Mouse (Mus musculus): Measurements from ENCODE around the gene Setd7. TPM values are rescaled to one million over a fixed set of nuclear protein-coding genes. Genes with fewer than 3 reads are reported as not detected.

Setd7 gene
- polyA plus RNA-seq, 1 experiment from 2014 or later, result 2.7 TPM

GRCm38 (mm10) chr3:51505465-51505864 lies 55.2 kb downstream of the Setd7 start:
- Histone ChIP-seq H3K36me3 (ENCODE audit: control insufficient read depth, insufficient read depth, low read length) (no peaks in the 10 kb centered on the region), H3K4me1 (ENCODE audit: control insufficient read depth, insufficient read depth, low read length) (no peaks in the 10 kb centered on the region), H3K4me2 (ENCODE audit: low read length) (no peak overlapping the region), H3K9me3 (replicated peaks; ENCODE audit: control insufficient read depth, low read length, poor library complexity, severe bottlenecking) (no peaks in the 10 kb centered on the region), H3K9ac (ENCODE audit: low read depth, low read length) (no peak overlapping the region), H3K4me3 (ENCODE audit: low read depth, low read length) (no peak overlapping the region), H3K27ac (ENCODE audit: low read length) (no peak overlapping the region), H3K27me3 (ENCODE audit: control insufficient read depth, insufficient read depth, low read depth, low read length) (no peaks in the 10 kb centered on the region)
- ATAC-seq, result no peak
- WGBS, result 62% methylated on average over 19 of the region's 19 CpGs

GRCm38 (mm10) chr3:51504385-51504952 lies 56.2 kb downstream of the Setd7 start:
- H3K4me3 ChIP-seq (ENCODE audit: low read depth, low read length), result no peak overlapping the region
- H3K36me3 ChIP-seq (ENCODE audit: control insufficient read depth, insufficient read depth, low read length), result no peaks in the 10 kb centered on the region
- no peak overlapping the region for H3K27ac ChIP-seq (ENCODE audit: low read length)
- no peaks in the 10 kb centered on the region for H3K27me3 ChIP-seq (ENCODE audit: control insufficient read depth, insufficient read depth, low read depth, low read length)
- WGBS, result 45% methylated on average over 11 of the region's 11 CpGs
- H3K9me3 ChIP-seq (replicated peaks; ENCODE audit: control insufficient read depth, low read length, poor library complexity, severe bottlenecking), result no peaks in the 10 kb centered on the region
- no peak overlapping the region for H3K9ac ChIP-seq (ENCODE audit: low read depth, low read length)
- H3K4me2 ChIP-seq (ENCODE audit: low read length), result no peak overlapping the region
- ATAC-seq, result no peak
- no peaks in the 10 kb centered on the region for H3K4me1 ChIP-seq (ENCODE audit: control insufficient read depth, insufficient read depth, low read length)

GRCm38 (mm10) chr3:51499876-51500275 lies 60.8 kb downstream of the Setd7 start:
- Histone ChIP-seq H3K4me3 (ENCODE audit: low read depth, low read length) (no peak overlapping the region), H3K4me2 (ENCODE audit: low read length) (no peak overlapping the region), H3K9ac (ENCODE audit: low read depth, low read length) (no peak overlapping the region), H3K27ac (ENCODE audit: low read length) (no peak overlapping the region), H3K36me3 (ENCODE audit: control insufficient read depth, insufficient read depth, low read length) (peaks cover 3% of the 10 kb centered on the region; the same call in 1 of the 2 replicates), H3K4me1 (ENCODE audit: control insufficient read depth, insufficient read depth, low read length) (no peaks in the 10 kb centered on the region), H3K9me3 (replicated peaks; ENCODE audit: control insufficient read depth, low read length, poor library complexity, severe bottlenecking) (no peaks in the 10 kb centered on the region), H3K27me3 (ENCODE audit: control insufficient read depth, insufficient read depth, low read depth, low read length) (no peaks in the 10 kb centered on the region)
- 95% methylated on average over 4 of the region's 4 CpGs for WGBS
- ATAC-seq, result no peak

- no peaks in the 10 kb centered on the region for H3K9me3 ChIP-seq (replicated peaks; ENCODE audit: control insufficient read depth, low read length, poor library complexity, severe bottlenecking)
These were observed 62.0 kb downstream of the Setd7 start for GRCm38 (mm10) chr3:51498659-51499058.

GRCm38 (mm10) chr3:51497978-51498377 lies 62.7 kb downstream of the Setd7 start:
- Histone ChIP-seq H3K27me3 (ENCODE audit: control insufficient read depth, insufficient read depth, low read depth, low read length) (no peaks in the 10 kb centered on the region), H3K36me3 (ENCODE audit: control insufficient read depth, insufficient read depth, low read length) (peaks cover 13% of the 10 kb centered on the region), H3K27ac (ENCODE audit: low read length) (no peak overlapping the region), H3K9ac (ENCODE audit: low read depth, low read length) (no peak overlapping the region), H3K4me3 (ENCODE audit: low read depth, low read length) (no peak overlapping the region), H3K4me1 (ENCODE audit: control insufficient read depth, insufficient read depth, low read length) (no peaks in the 10 kb centered on the region), H3K4me2 (ENCODE audit: low read length) (no peak overlapping the region), H3K9me3 (replicated peaks; ENCODE audit: control insufficient read depth, low read length, poor library complexity, severe bottlenecking) (no peaks in the 10 kb centered on the region)
- 100% methylated on average over 1 of the region's 1 CpGs for WGBS
- ATAC-seq, result no peak

More at GRCm38 (mm10) chr3:51498659-51499058, 62.0 kb downstream of the Setd7 start:
- Histone ChIP-seq H3K4me3 (ENCODE audit: low read depth, low read length) (no peak overlapping the region), H3K27me3 (ENCODE audit: control insufficient read depth, insufficient read depth, low read depth, low read length) (no peaks in the 10 kb centered on the region), H3K9ac (ENCODE audit: low read depth, low read length) (no peak overlapping the region), H3K4me1 (ENCODE audit: control insufficient read depth, insufficient read depth, low read length) (no peaks in the 10 kb centered on the region), H3K4me2 (ENCODE audit: low read length) (no peak overlapping the region), H3K27ac (ENCODE audit: low read length) (no peak overlapping the region), H3K36me3 (ENCODE audit: control insufficient read depth, insufficient read depth, low read length) (peaks cover 9% of the 10 kb centered on the region)
- WGBS, result 81% methylated on average over 5 of the region's 5 CpGs
- no peak for ATAC-seq

GRCm38 (mm10) chr3:51495646-51496045 lies 65.0 kb downstream of the Setd7 start:
- 94% methylated on average over 9 of the region's 9 CpGs for WGBS
- no peak for ATAC-seq
- no peaks in the 10 kb centered on the region for H3K4me1 ChIP-seq (ENCODE audit: control insufficient read depth, insufficient read depth, low read length)
- H3K4me3 ChIP-seq (ENCODE audit: low read depth, low read length), result no peak overlapping the region
- no peak overlapping the region for H3K9ac ChIP-seq (ENCODE audit: low read depth, low read length)
- no peak overlapping the region for H3K27ac ChIP-seq (ENCODE audit: low read length)
- H3K9me3 ChIP-seq (replicated peaks; ENCODE audit: control insufficient read depth, low read length, poor library complexity, severe bottlenecking), result no peaks in the 10 kb centered on the region
- H3K36me3 ChIP-seq (ENCODE audit: control insufficient read depth, insufficient read depth, low read length), result peaks cover 13% of the 10 kb centered on the region
- no peaks in the 10 kb centered on the region for H3K27me3 ChIP-seq (ENCODE audit: control insufficient read depth, insufficient read depth, low read depth, low read length)
- H3K4me2 ChIP-seq (ENCODE audit: low read length), result no peak overlapping the region

- no peak for ATAC-seq
- Histone ChIP-seq H3K4me3 (ENCODE audit: low read depth, low read length) (no peak overlapping the region), H3K36me3 (ENCODE audit: control insufficient read depth, insufficient read depth, low read length) (peaks cover 13% of the 10 kb centered on the region), H3K4me2 (ENCODE audit: low read length) (no peak overlapping the region), H3K9me3 (replicated peaks; ENCODE audit: control insufficient read depth, low read length, poor library complexity, severe bottlenecking) (no peaks in the 10 kb centered on the region), H3K4me1 (ENCODE audit: control insufficient read depth, insufficient read depth, low read length) (no peaks in the 10 kb centered on the region), H3K27me3 (ENCODE audit: control insufficient read depth, insufficient read depth, low read depth, low read length) (no peaks in the 10 kb centered on the region), H3K9ac (ENCODE audit: low read depth, low read length) (no peak overlapping the region), H3K27ac (ENCODE audit: low read length) (no peak overlapping the region)
- 89% methylated on average over 2 of the region's 2 CpGs for WGBS
These were observed 66.2 kb downstream of the Setd7 start for GRCm38 (mm10) chr3:51494466-51494865.

- ATAC-seq, result no peak
- no peaks in the 10 kb centered on the region for H3K27me3 ChIP-seq (ENCODE audit: control insufficient read depth, insufficient read depth, low read depth, low read length)
- no peaks in the 10 kb centered on the region for H3K4me1 ChIP-seq (ENCODE audit: control insufficient read depth, insufficient read depth, low read length)
- H3K4me2 ChIP-seq (ENCODE audit: low read length), result no peak overlapping the region
- no peaks in the 10 kb centered on the region for H3K9me3 ChIP-seq (replicated peaks; ENCODE audit: control insufficient read depth, low read length, poor library complexity, severe bottlenecking)
- H3K9ac ChIP-seq (ENCODE audit: low read depth, low read length), result no peak overlapping the region
- H3K36me3 ChIP-seq (ENCODE audit: control insufficient read depth, insufficient read depth, low read length), result peaks cover 13% of the 10 kb centered on the region
- H3K4me3 ChIP-seq (ENCODE audit: low read depth, low read length), result no peak overlapping the region
- 95% methylated on average over 13 of the region's 13 CpGs for WGBS
- no peak overlapping the region for H3K27ac ChIP-seq (ENCODE audit: low read length)
These were observed 67.3 kb downstream of the Setd7 start for GRCm38 (mm10) chr3:51493272-51493838.

GRCm38 (mm10) chr3:51490088-51490753 lies 70.5 kb downstream of the Setd7 start:
- no peak overlapping the region for H3K9ac ChIP-seq (ENCODE audit: low read depth, low read length)
- no peak for ATAC-seq
- H3K36me3 ChIP-seq (ENCODE audit: control insufficient read depth, insufficient read depth, low read length), result peaks cover 13% of the 10 kb centered on the region
- H3K4me3 ChIP-seq (ENCODE audit: low read depth, low read length), result no peak overlapping the region
- 78% methylated on average over 7 of the region's 7 CpGs for WGBS
- H3K27ac ChIP-seq (ENCODE audit: low read length), result no peak overlapping the region
- H3K4me2 ChIP-seq (ENCODE audit: low read length), result no peak overlapping the region
- H3K27me3 ChIP-seq (ENCODE audit: control insufficient read depth, insufficient read depth, low read depth, low read length), result no peaks in the 10 kb centered on the region
- H3K4me1 ChIP-seq (ENCODE audit: control insufficient read depth, insufficient read depth, low read length), result peaks cover 12% of the 10 kb centered on the region
- H3K9me3 ChIP-seq (replicated peaks; ENCODE audit: control insufficient read depth, low read length, poor library complexity, severe bottlenecking), result no peaks in the 10 kb centered on the region

All from midbrain, embryonic 16.5 days (tissue).